Mouse (Mus musculus): ENCODE results near the gene Pde8b.

- no peak for TF ChIP-seq CTCF (IDR thresholded peaks at IDR 0.05; ENCODE audit: borderline replicate concordance, control insufficient read depth, extremely low read depth, insufficient read depth, low read length, poor library complexity)
- TF ChIP-seq POLR2A (IDR thresholded peaks at IDR 0.05; ENCODE audit: control insufficient read depth, extremely low read depth, insufficient read depth, low read length, poor library complexity), result no peak
Measured at GRCm38 (mm10) chr13:95191951-95192350, 58.2 kb downstream of the Pde8b start.
